Mouse (Mus musculus): ENCODE results near the gene Fgfrl1. TPM values are rescaled to one million over a fixed set of nuclear protein-coding genes. Genes with fewer than 3 reads are reported as not detected.

The Fgfrl1 gene
- 10 to 100 TPM; 23.7 to 26.1 TPM for total RNA-seq (2021)
- long read RNA-seq, experiment 1, transcript Fgfrl1-201 (7 exons, 2,329 nt): major isoform, 7 of 24 reads
- long read RNA-seq, experiment 1, partial matches to known transcripts: 3 of 24 reads
- long read RNA-seq, experiment 1, other reads (novel, unspliced or antisense): 13 of 24 reads
- long read RNA-seq, experiment 2, transcript Fgfrl1-201 (7 exons, 2,329 nt): major isoform, 5 of 10 reads
- long read RNA-seq, experiment 2, partial matches to known transcripts: 1 of 10 reads
- long read RNA-seq, experiment 2, other reads (novel, unspliced or antisense): 4 of 10 reads

GRCm38 (mm10) chr5:108692271-108692670 is at the start of gene Fgfrl1:
Fgfrl1 (plus strand) TSS chr5:108692382.
- peak; percentile 66 to 78 for DNase-seq

DNA sequence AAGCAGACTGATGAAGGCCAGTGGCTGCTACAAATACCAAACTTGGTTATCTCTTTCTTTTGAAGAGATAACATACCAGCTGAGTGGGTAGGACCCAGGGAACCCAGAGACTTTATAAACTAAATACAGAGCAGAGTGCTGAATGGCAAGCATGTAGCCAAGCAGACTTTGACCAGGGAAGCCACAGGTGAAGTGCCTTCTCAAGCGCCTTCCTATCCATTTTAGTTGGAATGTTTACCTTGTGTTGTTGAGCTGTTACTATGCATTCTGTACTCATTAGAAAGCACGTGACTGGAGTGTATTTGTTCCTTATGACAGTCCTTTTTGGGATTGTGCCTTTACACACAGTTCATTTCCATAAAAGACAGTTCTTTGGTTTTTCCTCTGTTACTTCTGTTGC is 48.5 kb upstream of the Fgfrl1 start:
- DNase-seq: no peak

- no peak for DNase-seq
Measured at GRCm38 (mm10) chr5:108645651-108646342, 46.4 kb upstream of the Fgfrl1 start.

DNA sequence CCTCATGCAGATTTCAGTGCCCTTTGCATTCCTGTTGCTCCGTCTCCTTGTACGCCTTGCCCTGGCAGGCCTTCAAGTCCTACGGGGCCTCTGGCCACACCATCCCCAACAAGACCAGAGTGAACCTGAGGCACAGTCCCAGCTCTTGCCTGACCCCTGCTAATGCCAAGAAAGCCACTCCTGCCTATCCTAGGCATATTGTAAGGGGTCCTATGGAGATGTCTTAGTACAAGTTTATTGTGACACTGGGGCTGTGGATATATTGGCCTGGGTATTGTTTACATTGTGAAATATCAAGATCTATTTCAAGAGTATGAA is 45.9 kb upstream of the Fgfrl1 start:
- no peak for DNase-seq

DNA sequence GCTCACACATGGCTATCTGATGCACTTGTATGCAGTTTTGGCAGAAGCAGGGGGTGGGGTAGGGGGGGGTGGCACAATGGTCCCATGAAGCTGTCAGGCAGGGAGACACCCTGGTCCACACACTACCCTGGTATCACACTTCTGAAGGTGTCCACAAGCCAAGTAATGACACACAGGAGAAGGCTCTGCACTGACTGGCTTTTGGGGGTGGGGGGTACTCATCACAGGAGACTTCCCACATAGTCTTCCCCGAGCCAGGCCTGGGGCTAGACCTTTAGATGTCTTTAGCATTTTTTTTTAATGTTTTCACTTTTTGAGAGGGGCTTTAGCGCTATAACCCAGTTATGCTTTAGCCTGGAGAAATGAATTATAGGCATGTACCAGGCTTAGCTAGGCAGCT is 44.9 kb upstream of the Fgfrl1 start:
- DNase-seq: no peak

DNA sequence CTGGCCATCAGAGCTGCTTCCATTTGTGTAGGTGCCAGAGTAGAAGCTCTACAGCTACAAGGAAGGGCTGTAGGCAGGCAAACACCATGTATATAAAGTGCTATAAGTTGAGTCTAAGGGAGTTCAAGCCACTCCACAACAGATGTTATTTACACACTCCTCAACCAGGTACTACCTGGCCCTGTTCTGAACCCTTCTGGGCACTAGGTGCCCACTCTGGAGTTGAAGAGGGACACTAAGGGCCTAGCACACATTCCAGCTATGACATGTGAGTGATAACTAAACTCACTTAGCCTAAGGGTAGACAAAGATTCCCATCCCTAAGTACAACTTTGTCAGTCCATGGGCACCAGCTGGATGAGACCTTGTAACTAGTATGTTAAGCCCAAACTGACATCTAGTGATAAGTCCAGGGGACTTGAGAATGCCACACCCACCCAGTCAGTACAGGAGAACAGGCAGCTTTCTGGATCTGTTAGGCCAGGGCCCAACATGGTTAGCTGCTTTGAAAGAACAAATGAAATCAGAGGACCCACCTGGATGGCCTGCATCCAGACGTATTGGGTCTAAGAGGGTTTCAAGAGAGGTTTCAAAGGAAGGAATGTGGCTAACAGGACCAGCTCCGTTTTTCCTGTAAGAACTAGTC is 44.2 kb upstream of the Fgfrl1 start:
- no peak for DNase-seq

GRCm38 (mm10) chr5:108648937-108649576 is 43.1 kb upstream of the Fgfrl1 start:
- no peak for DNase-seq

- DNase-seq: no peak
Measured at GRCm38 (mm10) chr5:108650341-108650740, 41.8 kb upstream of the Fgfrl1 start.

GRCm38 (mm10) chr5:108651136-108651720 is 41.0 kb upstream of the Fgfrl1 start:
- no peak for DNase-seq

- DNase-seq: peak; percentile 48 to 64
Measured at GRCm38 (mm10) chr5:108651823-108652222, 40.4 kb upstream of the Fgfrl1 start.

DNA sequence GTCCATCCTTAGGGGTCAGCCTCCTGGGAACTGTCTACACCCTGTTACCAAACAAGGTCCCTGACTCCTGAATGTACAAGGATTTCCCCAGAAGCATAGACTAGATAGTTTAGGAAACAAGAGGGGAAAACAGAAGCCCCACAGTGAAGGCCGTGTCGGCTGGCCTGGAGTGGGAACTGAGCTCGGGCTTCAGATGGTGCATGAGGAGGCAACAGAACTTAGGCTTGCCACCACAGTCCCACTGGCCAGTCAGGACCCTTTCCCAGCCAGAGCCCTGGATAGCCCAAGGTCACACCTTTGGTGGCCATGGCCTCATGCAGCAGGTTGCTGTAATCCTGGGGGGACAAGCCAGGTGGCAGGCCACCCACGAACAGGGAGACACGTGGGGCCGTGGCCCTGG is 38.8 kb upstream of the Fgfrl1 start:
- no peak for DNase-seq

- DNase-seq: no peak
Measured at GRCm38 (mm10) chr5:108654444-108654990, 37.7 kb upstream of the Fgfrl1 start.

- DNase-seq: no peak
Measured at GRCm38 (mm10) chr5:108655381-108655780, 36.8 kb upstream of the Fgfrl1 start.

DNA sequence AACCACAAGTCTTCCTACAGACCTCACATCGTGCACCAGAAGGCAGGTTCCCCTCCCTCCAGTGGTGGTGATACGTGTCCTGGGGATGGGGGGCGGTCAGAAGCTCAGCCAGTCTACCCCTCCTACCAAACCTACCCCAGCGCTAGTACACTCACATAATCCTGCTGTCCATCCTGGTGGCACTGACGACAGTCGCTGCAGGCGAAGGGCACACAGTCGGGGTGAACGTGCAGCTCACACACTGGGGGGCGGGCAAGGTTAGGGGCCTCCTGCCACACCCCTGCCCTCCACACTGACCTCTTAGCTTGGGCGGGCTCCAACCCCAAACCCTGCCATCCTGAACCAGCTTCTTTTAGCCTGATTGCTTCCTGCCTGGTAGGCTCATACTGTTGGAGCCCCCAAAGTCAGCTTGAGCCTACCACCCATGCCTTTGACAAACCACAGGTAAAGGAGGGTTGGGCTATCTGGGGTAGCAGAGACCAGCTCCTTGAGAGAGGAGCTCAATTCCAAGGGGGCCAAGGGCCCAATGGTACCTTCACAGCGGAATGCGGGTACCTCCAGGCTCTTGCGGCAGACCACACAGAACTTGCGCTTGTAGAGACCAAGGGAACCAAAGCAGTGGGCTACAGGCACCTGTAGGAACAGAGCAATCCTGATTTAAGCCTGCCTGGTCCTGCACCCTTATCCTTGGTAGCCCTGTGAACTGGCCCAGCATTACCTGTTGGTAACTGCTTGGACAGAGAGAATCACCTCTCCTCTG is 36.1 kb upstream of the Fgfrl1 start:
- DNase-seq: no peak

- no peak for DNase-seq
Measured at GRCm38 (mm10) chr5:108657406-108657805, 34.8 kb upstream of the Fgfrl1 start.

GRCm38 (mm10) chr5:108658611-108659010 is 33.6 kb upstream of the Fgfrl1 start:
- DNase-seq: no peak

DNA sequence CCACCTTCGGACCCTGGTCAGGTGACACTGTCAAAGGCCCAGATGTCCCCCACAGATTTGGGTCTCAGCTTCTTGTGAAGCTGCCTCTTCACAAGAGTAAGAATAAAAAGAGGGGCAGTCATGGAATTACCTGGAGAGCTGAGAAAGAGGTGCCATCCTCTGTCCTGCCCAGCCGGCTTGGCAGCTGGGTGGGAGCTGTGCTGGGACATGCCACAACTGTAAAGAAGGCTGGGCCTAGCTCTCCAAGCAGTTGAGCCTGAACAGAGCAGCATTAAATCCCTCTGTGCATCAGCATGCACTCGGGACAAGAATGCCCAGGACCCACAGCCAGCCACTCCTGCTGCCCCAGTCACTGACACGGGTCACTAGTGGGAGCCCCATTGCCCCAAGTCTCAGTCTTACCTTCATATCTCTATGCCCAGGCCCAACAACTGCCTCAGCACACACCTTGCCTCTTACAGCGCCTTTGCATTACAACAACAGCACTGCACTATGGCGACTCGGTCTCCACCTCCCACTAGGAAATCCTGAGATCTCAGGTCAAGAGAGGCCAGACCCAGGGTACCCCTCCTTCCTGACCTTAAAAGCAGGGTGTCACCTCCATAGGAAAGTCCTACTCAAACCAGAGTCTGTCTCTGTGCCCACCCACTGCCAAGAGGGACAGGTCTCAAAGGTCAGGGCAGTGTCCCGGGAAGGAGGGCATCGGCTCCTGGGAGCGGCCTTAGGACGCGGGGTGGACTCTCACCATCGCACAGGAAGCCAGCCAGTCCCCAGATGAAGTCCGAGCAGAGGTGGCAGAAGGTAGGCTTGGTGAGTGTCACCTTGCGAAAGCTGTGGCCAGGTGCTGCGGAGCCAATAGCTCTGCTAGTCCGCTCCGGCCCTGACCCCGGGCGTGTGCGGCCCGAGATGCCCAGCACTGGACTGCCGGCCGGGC is 32.2 kb upstream of the Fgfrl1 start, which contains the start of gene Idua:
TSS of gene Idua (plus strand) at position 634 of the 934 bp plus-strand sequence.
- no peak for DNase-seq

GRCm38 (mm10) chr5:108660632-108661268 is 31.4 kb upstream of the Fgfrl1 start:
- peak; percentile 96 to 97 for DNase-seq

- no peak for DNase-seq
Measured at GRCm38 (mm10) chr5:108662772-108663171, 29.4 kb upstream of the Fgfrl1 start.

- DNase-seq: no peak
Measured at GRCm38 (mm10) chr5:108665066-108665465, 27.1 kb upstream of the Fgfrl1 start.

All from heart, adult 18-20 months (tissue).